Mouse (Mus musculus) lung, adult 18-20 months (tissue): ENCODE data around the gene Olfr91.
"Not testable (repeated sequence)": the region's sequence is repeated elsewhere in the genome, so short reads cannot be mapped to it uniquely, and the experiment has no call there.

Source experiments
- DNase-seq, 2 experiments: peaks; one replicate each; pipeline ENCODE4 v3.0.0; 2022; ENCODE audit warnings: mixed read lengths in 2 of 2

Olfr91 gene

GRCm38 (mm10) chr17:37098178-37098577 is at the start of gene Olfr91:
Gene Olfr91, minus strand, starts transcription at chr17:37098278.
- no peak for DNase-seq

- not testable (repeated sequence) for DNase-seq
These were observed 33.3 kb upstream of the Olfr91 start for GRCm38 (mm10) chr17:37131366-37131765.

GRCm38 (mm10) chr17:37119988-37120387 is 21.9 kb upstream of the Olfr91 start, which contains the start of gene Olfr92:
Gene Olfr92, minus strand, starts transcription at chr17:37120088.
- no peak for DNase-seq

GRCm38 (mm10) chr17:37093289-37093688 is 4.8 kb downstream of the Olfr91 start:
- no peak for DNase-seq

GRCm38 (mm10) chr17:37092198-37092597 is 5.9 kb downstream of the Olfr91 start:
- DNase-seq: no peak

GRCm38 (mm10) chr17:37088399-37088798 is 9.7 kb downstream of the Olfr91 start, which contains the start of gene Olfr90:
Gene Olfr90, minus strand, starts transcription at chr17:37088499.
- no peak for DNase-seq

GRCm38 (mm10) chr17:37085545-37085944 is 12.5 kb downstream of the Olfr91 start:
- no peak for DNase-seq

GRCm38 (mm10) chr17:37084632-37085031 is 13.4 kb downstream of the Olfr91 start:
- no peak for DNase-seq

- DNase-seq: peak; percentile 15 to 37
These were observed 14.8 kb downstream of the Olfr91 start for GRCm38 (mm10) chr17:37083327-37083726.

GRCm38 (mm10) chr17:37081659-37082058 is 16.4 kb downstream of the Olfr91 start:
- DNase-seq: no peak

GRCm38 (mm10) chr17:37080119-37080518 is 18.0 kb downstream of the Olfr91 start:
- DNase-seq: peak; percentile 22 to 40

GRCm38 (mm10) chr17:37078990-37079389 is 19.1 kb downstream of the Olfr91 start:
- no peak for DNase-seq

GRCm38 (mm10) chr17:37078193-37078592 is 19.9 kb downstream of the Olfr91 start:
- DNase-seq: no peak

- DNase-seq: no peak
These were observed 22.3 kb downstream of the Olfr91 start for GRCm38 (mm10) chr17:37075766-37076165.

GRCm38 (mm10) chr17:37075181-37075580 is 22.9 kb downstream of the Olfr91 start:
- DNase-seq: no peak

- no peak for DNase-seq
These were observed 25.3 kb downstream of the Olfr91 start for GRCm38 (mm10) chr17:37072730-37073276.

GRCm38 (mm10) chr17:37072080-37072729 is 25.9 kb downstream of the Olfr91 start:
- DNase-seq: no peak

GRCm38 (mm10) chr17:37070121-37070520 is 28.0 kb downstream of the Olfr91 start:
- no peak for DNase-seq

- DNase-seq: no peak
These were observed 30.2 kb downstream of the Olfr91 start for GRCm38 (mm10) chr17:37067861-37068260.

- no peak for DNase-seq
These were observed 32.1 kb downstream of the Olfr91 start for GRCm38 (mm10) chr17:37065993-37066392.

- DNase-seq: no peak
These were observed 34.2 kb downstream of the Olfr91 start for GRCm38 (mm10) chr17:37063686-37064495.

- no peak for DNase-seq
These were observed 35.0 kb downstream of the Olfr91 start for GRCm38 (mm10) chr17:37063063-37063462.

GRCm38 (mm10) chr17:37062101-37062641 is 35.9 kb downstream of the Olfr91 start:
- no peak for DNase-seq
